Mouse (Mus musculus) hindbrain, embryonic 11.5 days (tissue): ENCODE data around the gene Gsg1. TPM values are rescaled to one million over a fixed set of nuclear protein-coding genes. Genes with fewer than 3 reads are reported as not detected.

Source experiments
- ATAC-seq: fragments of 200-750 bp; cut with Nextera tagmentation; 2 replicates; pipeline ENCODE4 v1.8.0; 2017; ENCODE audit warnings: mild to moderate bottlenecking, moderate TSS enrichment, moderate library complexity; ENCODE audit not compliant: low FRiP score
- DNase-seq: peaks from one replicate; pipeline ENCODE4 v3.0.0-alpha.2; 2015; ENCODE audit warnings: low spot score
- H3K27ac ChIP-seq: fragments of 300-500 bp; sonication (generic); 2 replicates; pipeline ENCODE4 v1.5.1; 2014; ENCODE audit warnings: mild to moderate bottlenecking, low read depth, low read length
- H3K27me3 ChIP-seq: fragments of 300-500 bp; sonication (generic); 2 replicates; pipeline ENCODE4 v1.6.1; 2014; ENCODE audit warnings: mild to moderate bottlenecking, low read length, moderate library complexity, mixed read lengths; ENCODE audit not compliant: control insufficient read depth, insufficient read depth
- H3K36me3 ChIP-seq: fragments of 300-500 bp; sonication (generic); 2 replicates; pipeline ENCODE4 v1.6.1; 2014; ENCODE audit warnings: mild to moderate bottlenecking, low read length, moderate library complexity, mixed read lengths; ENCODE audit not compliant: control insufficient read depth, insufficient read depth
- H3K4me1 ChIP-seq: fragments of 300-500 bp; sonication (generic); replicated peaks from 2 replicates; pipeline ENCODE4 v1.6.1; 2014; ENCODE audit warnings: low read length, mixed read lengths; ENCODE audit not compliant: control insufficient read depth, insufficient read depth
- H3K4me2 ChIP-seq: fragments of 300-500 bp; sonication (generic); replicated peaks from 2 replicates; pipeline ENCODE4 v1.6.1; 2014; ENCODE audit warnings: mild to moderate bottlenecking, low read depth, low read length
- H3K4me3 ChIP-seq: fragments of 300-500 bp; sonication (generic); 2 replicates; pipeline ENCODE4 v1.5.1; 2014; ENCODE audit warnings: low read depth, low read length
- H3K9ac ChIP-seq: fragments of 300-500 bp; sonication (generic); 2 replicates; pipeline ENCODE4 v1.6.1; 2014; ENCODE audit warnings: low read depth, low read length
- H3K9me3 ChIP-seq: fragments of 300-500 bp; sonication (generic); 2 replicates; pipeline ENCODE4 v1.6.1; 2016; ENCODE audit warnings: low read length; ENCODE audit not compliant: control insufficient read depth
- WGBS: fragments of 180-500 bp; shearing (Covaris S2); extraction: QIAGEN DNeasy Blood & Tissue Kit; methylation state at CpG from one replicate; pipeline ENCODE4 v1.1.7; 2014; 5-methylcytosine and 5-hydroxymethylcytosine counted together
- polyA plus RNA-seq: library from polyadenylated mRNA; unstranded; fragments of >200 nt; fragmentation: Nextera tagmentation; extraction: Ambion mirVana; gene quantifications from 2 replicates; pipeline ENCODE4 v1.2.1, GENCODE M21; 2014

The Gsg1 gene
- polyA plus RNA-seq, 1 experiment from 2014 or later: 0.66 TPM

GRCm38 (mm10) chr6:135292391-135292790, 38.2 kb upstream of the Gsg1 start:
- 81% methylated on average over 4 of the region's 4 CpGs for WGBS

DNA sequence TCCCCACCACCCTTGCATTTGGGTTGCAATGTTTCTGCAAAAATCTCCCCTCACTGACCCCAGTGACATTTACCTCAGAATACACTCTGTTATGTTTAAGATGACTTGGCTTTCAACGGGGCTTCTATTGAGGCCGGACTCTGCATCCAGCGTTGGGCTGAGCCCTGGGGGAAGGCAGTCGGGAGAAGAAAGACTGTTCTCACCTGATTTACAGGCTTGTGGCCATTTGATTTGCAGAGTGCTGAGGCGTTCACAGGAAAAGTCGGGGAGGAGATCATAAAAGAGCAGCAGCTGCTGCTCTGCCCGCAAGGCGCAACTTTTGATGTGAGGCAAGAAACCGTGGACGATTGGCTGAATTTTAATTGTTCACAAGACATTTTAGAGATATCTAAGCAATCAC, 25.7 kb upstream of the Gsg1 start:
- H3K36me3 ChIP-seq: no peaks in the 10 kb centered on the region
- H3K4me2 ChIP-seq: no peak overlapping the region
- ATAC-seq: no peak
- no peaks in the 10 kb centered on the region for H3K27me3 ChIP-seq
- no peaks in the 10 kb centered on the region for H3K9me3 ChIP-seq
- no peak overlapping the region for H3K4me3 ChIP-seq
- no peak overlapping the region for H3K9ac ChIP-seq
- H3K27ac ChIP-seq: no peak overlapping the region
- DNase-seq: no peak
- WGBS: 57% methylated on average over 10 of the region's 10 CpGs
- H3K4me1 ChIP-seq: no peaks in the 10 kb centered on the region

More at GRCm38 (mm10) chr6:135292391-135292790, 38.2 kb upstream of the Gsg1 start:
- Histone ChIP-seq H3K36me3 (no peaks in the 10 kb centered on the region), H3K9me3 (no peaks in the 10 kb centered on the region), H3K4me3 (no peak overlapping the region), H3K27me3 (no peaks in the 10 kb centered on the region), H3K4me2 (no peak overlapping the region), H3K4me1 (no peaks in the 10 kb centered on the region), H3K9ac (no peak overlapping the region), H3K27ac (no peak overlapping the region)
- DNase-seq (no peak), ATAC-seq (no peak)

DNA sequence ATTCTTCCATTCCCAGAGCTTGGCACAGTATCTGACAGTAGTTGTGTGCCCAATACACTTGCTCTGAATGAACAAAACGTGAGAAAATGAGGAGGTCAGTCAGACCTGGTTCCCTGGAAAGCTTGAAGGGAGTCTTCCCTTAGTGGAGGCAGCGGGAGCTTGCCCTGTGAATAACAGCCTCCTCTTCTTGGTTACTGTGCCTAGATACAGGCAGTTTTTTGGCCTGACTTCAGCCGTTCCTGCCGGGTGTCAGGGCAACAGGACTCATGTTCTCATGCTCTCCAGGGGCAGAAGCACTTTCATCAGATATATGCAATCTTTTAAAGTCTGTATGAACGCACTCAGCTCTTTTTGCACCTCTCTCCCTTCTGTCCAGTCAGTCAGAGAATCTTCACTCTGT, 25.1 kb upstream of the Gsg1 start:
- no peaks in the 10 kb centered on the region for H3K27me3 ChIP-seq
- H3K27ac ChIP-seq: no peak overlapping the region
- WGBS: 73% methylated on average over 5 of the region's 5 CpGs
- no peaks in the 10 kb centered on the region for H3K4me1 ChIP-seq
- DNase-seq: no peak
- H3K36me3 ChIP-seq: no peaks in the 10 kb centered on the region
- ATAC-seq: no peak
- no peak overlapping the region for H3K9ac ChIP-seq
- no peaks in the 10 kb centered on the region for H3K9me3 ChIP-seq
- H3K4me2 ChIP-seq: no peak overlapping the region
- H3K4me3 ChIP-seq: no peak overlapping the region

DNA sequence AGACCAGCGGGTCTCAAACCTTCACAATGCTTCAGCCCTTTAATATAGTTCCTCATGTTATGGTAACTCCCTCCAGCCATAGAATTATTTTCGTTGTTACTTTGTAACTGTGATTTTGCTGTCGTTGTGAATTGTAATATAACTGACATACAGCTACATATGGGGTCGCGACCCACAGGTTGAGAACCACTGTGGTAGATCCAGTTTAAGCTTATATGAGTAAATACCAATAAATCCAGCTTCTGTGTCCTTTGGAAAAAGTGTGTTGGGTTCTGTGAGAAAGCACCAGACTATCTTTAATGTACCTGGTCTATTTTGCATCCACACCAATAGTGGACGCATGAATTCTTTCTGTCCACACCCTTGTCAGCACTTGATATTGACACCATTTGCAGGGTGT, 24.2 kb upstream of the Gsg1 start:
- no peak overlapping the region for H3K27ac ChIP-seq
- H3K36me3 ChIP-seq: no peaks in the 10 kb centered on the region
- no peak overlapping the region for H3K4me2 ChIP-seq
- no peaks in the 10 kb centered on the region for H3K9me3 ChIP-seq
- no peak for ATAC-seq
- H3K27me3 ChIP-seq: no peaks in the 10 kb centered on the region
- H3K4me1 ChIP-seq: no peaks in the 10 kb centered on the region
- H3K9ac ChIP-seq: no peak overlapping the region
- H3K4me3 ChIP-seq: no peak overlapping the region
- DNase-seq: no peak
- 91% methylated on average over 6 of the region's 6 CpGs for WGBS

GRCm38 (mm10) chr6:135276474-135277295, 22.5 kb upstream of the Gsg1 start:
- H3K4me1 ChIP-seq: no peaks in the 10 kb centered on the region
- H3K4me3 ChIP-seq: no peak overlapping the region
- no peaks in the 10 kb centered on the region for H3K27me3 ChIP-seq
- no peak overlapping the region for H3K4me2 ChIP-seq
- no peak overlapping the region for H3K27ac ChIP-seq
- no peak overlapping the region for H3K9ac ChIP-seq
- H3K9me3 ChIP-seq: no peaks in the 10 kb centered on the region
- no peaks in the 10 kb centered on the region for H3K36me3 ChIP-seq
- DNase-seq (no peak), ATAC-seq (no peak)
- WGBS: 71% methylated on average over 6 of the region's 6 CpGs

DNA sequence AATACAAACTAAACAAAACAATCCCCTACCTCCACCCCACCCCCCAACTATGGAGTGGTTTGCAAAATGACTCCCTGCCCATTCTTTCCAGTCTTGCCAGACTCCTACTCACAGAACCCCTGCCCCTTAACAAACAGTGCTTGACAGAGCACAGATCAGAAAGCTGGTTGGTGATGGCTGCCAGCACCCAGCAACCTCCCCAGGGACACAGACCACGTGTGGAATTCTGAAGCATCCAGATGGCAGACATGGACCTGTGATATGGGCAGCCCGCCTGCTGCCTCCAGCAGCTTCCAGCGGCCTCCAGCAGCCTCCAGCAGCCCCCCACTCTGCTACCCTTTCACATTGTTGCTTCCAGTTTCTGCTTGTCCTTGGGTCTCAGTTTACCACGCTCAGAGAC, 21.1 kb upstream of the Gsg1 start:
- Histone ChIP-seq H3K27me3 (no peaks in the 10 kb centered on the region), H3K36me3 (no peaks in the 10 kb centered on the region), H3K4me2 (no peak overlapping the region), H3K27ac (no peak overlapping the region), H3K4me3 (no peak overlapping the region), H3K4me1 (no peaks in the 10 kb centered on the region), H3K9ac (no peak overlapping the region), H3K9me3 (no peaks in the 10 kb centered on the region)
- DNase-seq (no peak), ATAC-seq (no peak)
- WGBS: 56% methylated on average over 4 of the region's 4 CpGs

DNA sequence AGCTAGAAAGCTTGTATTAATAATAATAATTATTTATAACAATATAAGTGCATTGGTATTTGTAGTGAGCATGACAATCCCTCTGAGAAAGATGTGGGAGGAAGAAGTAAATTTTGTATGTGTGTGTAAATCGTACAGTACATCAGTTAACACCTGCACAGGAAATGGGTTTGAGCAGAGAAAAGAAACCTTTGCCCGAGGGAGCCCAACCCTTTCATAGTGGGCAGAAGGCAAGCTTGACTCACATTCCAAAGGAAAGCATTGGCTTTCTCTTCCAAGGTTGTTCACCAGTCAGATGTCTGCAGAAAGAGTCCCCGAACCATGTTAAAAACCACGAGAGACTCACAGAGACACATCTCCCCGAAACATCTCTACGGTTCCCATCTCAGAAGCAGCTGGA, 18.9 kb upstream of the Gsg1 start:
- ATAC-seq (no peak), DNase-seq (no peak)
- Histone ChIP-seq H3K4me1 (no peaks in the 10 kb centered on the region), H3K9ac (no peak overlapping the region), H3K27me3 (no peaks in the 10 kb centered on the region), H3K4me2 (no peak overlapping the region), H3K9me3 (no peaks in the 10 kb centered on the region), H3K4me3 (no peak overlapping the region), H3K27ac (no peak overlapping the region), H3K36me3 (no peaks in the 10 kb centered on the region)
- WGBS: 91% methylated on average over 6 of the region's 6 CpGs

DNA sequence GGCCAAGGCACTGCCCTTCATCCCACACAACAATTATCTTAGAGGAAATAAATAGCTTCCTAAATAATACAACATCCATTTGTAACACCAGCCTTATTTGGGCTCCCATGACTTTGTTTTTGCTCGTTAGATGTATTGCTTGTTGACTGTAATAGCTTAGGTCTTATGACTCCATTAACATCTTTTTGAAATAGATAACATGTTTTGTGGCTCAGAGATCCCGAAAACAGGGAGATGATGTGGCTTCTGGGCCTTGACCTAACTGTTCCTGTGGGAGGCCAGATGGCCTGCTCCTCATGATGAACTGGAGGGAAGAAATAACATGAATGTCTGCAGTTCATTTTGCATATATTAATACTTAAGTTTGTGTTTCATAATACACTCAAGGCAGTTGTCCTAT, 17.6 kb upstream of the Gsg1 start:
- H3K36me3 ChIP-seq: no peaks in the 10 kb centered on the region
- H3K9ac ChIP-seq: no peak overlapping the region
- no peak overlapping the region for H3K4me3 ChIP-seq
- WGBS: 78% methylated on average over 2 of the region's 2 CpGs
- no peak overlapping the region for H3K4me2 ChIP-seq
- DNase-seq (no peak), ATAC-seq (no peak)
- no peaks in the 10 kb centered on the region for H3K27me3 ChIP-seq
- no peaks in the 10 kb centered on the region for H3K9me3 ChIP-seq
- H3K4me1 ChIP-seq: no peaks in the 10 kb centered on the region
- H3K27ac ChIP-seq: no peak overlapping the region

GRCm38 (mm10) chr6:135269626-135270025, 15.5 kb upstream of the Gsg1 start:
- Histone ChIP-seq H3K36me3 (no peaks in the 10 kb centered on the region), H3K9ac (no peak overlapping the region), H3K27me3 (no peaks in the 10 kb centered on the region), H3K27ac (no peak overlapping the region), H3K4me3 (no peak overlapping the region), H3K4me1 (no peaks in the 10 kb centered on the region), H3K4me2 (no peak overlapping the region), H3K9me3 (no peaks in the 10 kb centered on the region)
- DNase-seq (no peak), ATAC-seq (no peak)
- WGBS: 51% methylated on average over 6 of the region's 6 CpGs
